Mouse (Mus musculus): ENCODE measurements around the gene Mfng. TPM values are rescaled to one million over a fixed set of nuclear protein-coding genes. Genes with fewer than 3 reads are reported as not detected.
A peak's percentile ranks its signal among the peaks of the same experiment; 100 is the strongest.

The Mfng gene
- 97.5 and 110 TPM in 2 replicates for polyA plus RNA-seq (2012; rRNA removed)

DNA sequence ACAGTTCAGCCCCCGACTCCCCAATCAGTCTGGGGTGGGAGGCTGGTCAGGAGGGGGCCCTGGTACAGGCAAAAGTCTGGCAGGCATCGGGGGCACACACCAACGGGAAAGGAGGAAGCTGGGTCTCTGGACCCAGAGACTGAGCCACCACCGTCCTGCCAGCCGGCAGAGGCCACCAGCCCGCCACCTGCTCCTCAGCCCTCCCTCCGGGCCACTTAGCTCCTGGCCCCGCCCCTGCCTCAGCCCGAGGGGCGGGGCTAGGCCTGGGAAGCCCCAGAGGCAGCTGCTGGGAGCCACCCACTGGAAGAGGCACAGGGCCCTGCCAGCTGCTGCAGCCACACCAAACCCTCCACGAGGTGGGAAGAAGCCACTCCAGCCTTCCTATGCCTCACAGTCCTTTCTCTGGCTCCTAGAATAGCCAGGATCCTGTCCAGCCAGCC, at the start of gene Mfng:
TSS of gene Mfng (minus strand) at position 186 of the 440 bp plus-strand sequence.
- Histone ChIP-seq H3K27ac (ENCODE audit: control insufficient read depth, insufficient read depth, low read length) (peak within 1 kb of the TSS; percentile 81), H3K36me3 (ENCODE audit: control insufficient read depth, insufficient read depth, low read length) (no peaks in the 10 kb centered on the region), H3K4me3 (ENCODE audit: control insufficient read depth, insufficient read depth, low read length) (peak within 1 kb of the TSS; percentile 59), H3K27me3 (ENCODE audit: control insufficient read depth, insufficient read depth, low read length) (no peaks in the 10 kb centered on the region), H3K4me1 (replicated peaks; ENCODE audit: control insufficient read depth, insufficient read depth, low read length) (peaks cover 29% of the 10 kb centered on the region)
- under 1% methylated on average over 11 of the region's 11 CpGs for WGBS
- TF ChIP-seq CTCF (IDR thresholded peaks at IDR 0.05; ENCODE audit: borderline replicate concordance, control insufficient read depth, extremely low read depth, insufficient read depth, low read length, poor library complexity), result 0 out of 2 replicates have a peak, but pooled peaks have one; percentile 23
- peak; percentile 78; the same call in 1 of the 2 replicates for TF ChIP-seq POLR2A (IDR thresholded peaks at IDR 0.05; ENCODE audit: control insufficient read depth, extremely low read depth, insufficient read depth, low read length, poor library complexity)
- peak; percentile 91 for DNase-seq

DNA sequence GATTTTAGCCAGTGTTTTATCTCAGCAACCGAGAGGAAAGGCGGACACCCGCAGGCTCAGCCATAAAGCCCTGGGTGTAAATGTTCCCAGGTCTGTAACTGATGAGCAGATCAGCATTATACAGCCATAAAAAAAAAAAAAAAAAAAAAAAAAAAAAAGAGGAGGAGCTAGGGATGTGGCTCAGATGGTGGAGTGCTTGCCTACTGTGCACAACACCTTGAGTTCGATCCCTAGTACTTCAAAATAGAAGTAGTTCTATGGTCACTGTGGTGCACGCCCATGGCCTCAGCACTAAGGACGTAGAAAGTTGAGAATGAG, 42.8 kb upstream of the Mfng start:
- TF ChIP-seq CTCF (IDR thresholded peaks at IDR 0.05; ENCODE audit: borderline replicate concordance, control insufficient read depth, extremely low read depth, insufficient read depth, low read length, poor library complexity), result no peak
- TF ChIP-seq POLR2A (IDR thresholded peaks at IDR 0.05; ENCODE audit: control insufficient read depth, extremely low read depth, insufficient read depth, low read length, poor library complexity), result no peak
- Histone ChIP-seq H3K27me3 (ENCODE audit: control insufficient read depth, insufficient read depth, low read length) (no peaks in the 10 kb centered on the region), H3K27ac (ENCODE audit: control insufficient read depth, insufficient read depth, low read length) (no peak overlapping the region), H3K4me3 (ENCODE audit: control insufficient read depth, insufficient read depth, low read length) (no peak overlapping the region), H3K36me3 (ENCODE audit: control insufficient read depth, insufficient read depth, low read length) (no peaks in the 10 kb centered on the region), H3K4me1 (replicated peaks; ENCODE audit: control insufficient read depth, insufficient read depth, low read length) (peaks cover 4% of the 10 kb centered on the region)
- no peak for DNase-seq
- WGBS, result 48% methylated on average over 6 of the region's 6 CpGs

DNA sequence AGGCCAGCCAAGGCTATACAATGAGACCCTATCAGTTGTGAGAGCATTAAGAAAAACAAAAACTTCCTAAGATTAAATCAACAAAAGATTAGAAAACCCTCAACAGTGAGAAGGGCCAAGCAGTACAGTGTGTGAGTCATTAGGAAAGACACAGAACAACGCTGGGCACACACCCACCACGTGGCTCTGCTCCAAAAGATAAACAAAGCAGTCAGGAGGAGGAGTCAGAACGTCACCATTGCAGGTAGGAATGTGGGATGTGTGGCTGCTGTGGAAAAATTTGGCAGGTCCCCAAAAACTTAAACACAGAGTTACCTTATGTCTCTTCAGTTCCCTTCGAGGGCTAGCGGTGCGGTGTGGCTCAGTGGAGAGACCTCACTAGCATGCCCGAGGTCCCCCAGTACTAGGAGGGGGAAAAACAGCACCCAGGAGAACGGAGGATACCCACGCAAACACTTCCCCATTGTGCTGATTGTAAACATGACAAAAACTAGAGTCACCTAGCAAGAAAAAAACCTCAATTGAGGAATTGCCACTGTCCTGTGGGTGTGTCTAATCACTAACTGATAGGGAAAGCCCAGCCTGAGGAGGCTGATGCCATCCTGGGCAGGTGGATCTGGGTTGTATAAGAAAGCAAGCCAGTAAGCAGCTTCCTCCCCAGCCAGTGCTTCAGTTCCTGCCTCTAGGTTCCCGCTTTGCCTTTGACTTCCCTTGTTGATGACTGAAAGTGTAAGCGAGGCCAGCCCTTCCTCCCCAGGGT, 42.2 kb upstream of the Mfng start:
- Histone ChIP-seq H3K4me1 (replicated peaks; ENCODE audit: control insufficient read depth, insufficient read depth, low read length) (peaks cover 4% of the 10 kb centered on the region), H3K27me3 (ENCODE audit: control insufficient read depth, insufficient read depth, low read length) (no peaks in the 10 kb centered on the region), H3K27ac (ENCODE audit: control insufficient read depth, insufficient read depth, low read length) (no peak overlapping the region), H3K36me3 (ENCODE audit: control insufficient read depth, insufficient read depth, low read length) (no peaks in the 10 kb centered on the region), H3K4me3 (ENCODE audit: control insufficient read depth, insufficient read depth, low read length) (no peak overlapping the region)
- WGBS, result 20% methylated on average over 11 of the region's 11 CpGs
- no peak for TF ChIP-seq POLR2A (IDR thresholded peaks at IDR 0.05; ENCODE audit: control insufficient read depth, extremely low read depth, insufficient read depth, low read length, poor library complexity)
- TF ChIP-seq CTCF (IDR thresholded peaks at IDR 0.05; ENCODE audit: borderline replicate concordance, control insufficient read depth, extremely low read depth, insufficient read depth, low read length, poor library complexity), result no peak
- no peak for DNase-seq

DNA sequence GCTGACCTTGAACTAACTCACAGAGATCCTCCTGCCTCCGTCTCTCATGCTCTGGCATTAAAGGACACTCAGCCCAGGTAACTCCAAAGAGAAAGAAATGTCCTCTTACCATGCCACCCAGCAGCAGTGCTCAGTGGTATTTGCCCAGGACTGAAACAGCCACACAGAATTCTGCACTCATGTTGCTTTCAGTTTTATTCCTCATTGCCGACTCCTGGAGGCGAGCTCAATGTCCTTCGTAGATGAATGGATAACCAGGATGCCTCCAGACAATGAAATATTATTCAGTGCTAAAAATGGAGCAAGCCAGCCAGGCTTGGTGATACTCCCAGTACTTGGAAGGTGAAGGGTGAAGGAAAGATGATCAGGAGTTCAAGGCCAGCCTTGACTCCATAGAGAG, 40.3 kb upstream of the Mfng start:
- 95% methylated on average over 4 of the region's 4 CpGs for WGBS
- DNase-seq, result no peak
- H3K4me3 ChIP-seq (ENCODE audit: control insufficient read depth, insufficient read depth, low read length), result no peak overlapping the region

DNA sequence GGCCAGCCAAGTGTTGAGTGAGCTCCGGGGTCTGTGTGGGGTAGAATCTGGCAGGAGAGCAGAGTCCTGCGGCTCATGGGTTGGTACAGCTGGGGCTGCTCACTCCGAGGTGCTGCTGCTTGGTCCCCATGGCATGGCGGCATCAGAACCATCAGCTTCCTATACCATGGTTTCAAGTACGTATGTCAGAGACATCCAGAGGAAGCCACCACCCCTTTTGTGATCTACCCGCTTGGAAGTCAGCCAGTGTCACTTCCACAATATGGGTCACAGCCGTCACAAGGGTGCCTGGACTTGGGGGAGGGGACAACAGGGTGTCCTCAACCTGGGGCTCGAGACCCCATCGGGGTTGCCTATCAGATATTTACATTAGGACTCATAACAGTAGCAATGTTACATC, 36.9 kb upstream of the Mfng start:
- H3K27me3 ChIP-seq (ENCODE audit: control insufficient read depth, insufficient read depth, low read length), result no peaks in the 10 kb centered on the region
- peak; percentile 19 for DNase-seq
- TF ChIP-seq CTCF (IDR thresholded peaks at IDR 0.05; ENCODE audit: borderline replicate concordance, control insufficient read depth, extremely low read depth, insufficient read depth, low read length, poor library complexity) (no peak), POLR2A (IDR thresholded peaks at IDR 0.05; ENCODE audit: control insufficient read depth, extremely low read depth, insufficient read depth, low read length, poor library complexity) (0 out of 2 replicates have a peak, but pooled peaks have one; percentile 23)
- WGBS, result 16% methylated on average over 9 of the region's 9 CpGs
- H3K4me1 ChIP-seq (replicated peaks; ENCODE audit: control insufficient read depth, insufficient read depth, low read length), result peaks cover 21% of the 10 kb centered on the region
- no peak overlapping the region for H3K27ac ChIP-seq (ENCODE audit: control insufficient read depth, insufficient read depth, low read length)
- H3K4me3 ChIP-seq (ENCODE audit: control insufficient read depth, insufficient read depth, low read length), result no peak overlapping the region
- no peaks in the 10 kb centered on the region for H3K36me3 ChIP-seq (ENCODE audit: control insufficient read depth, insufficient read depth, low read length)

More for the DNA sequence above, 40.3 kb upstream of the Mfng start:
- Histone ChIP-seq H3K27me3 (ENCODE audit: control insufficient read depth, insufficient read depth, low read length) (no peaks in the 10 kb centered on the region), H3K27ac (ENCODE audit: control insufficient read depth, insufficient read depth, low read length) (no peak overlapping the region), H3K36me3 (ENCODE audit: control insufficient read depth, insufficient read depth, low read length) (no peaks in the 10 kb centered on the region), H3K4me1 (replicated peaks; ENCODE audit: control insufficient read depth, insufficient read depth, low read length) (peaks cover 18% of the 10 kb centered on the region)
- TF ChIP-seq POLR2A (IDR thresholded peaks at IDR 0.05; ENCODE audit: control insufficient read depth, extremely low read depth, insufficient read depth, low read length, poor library complexity), result no peak
- TF ChIP-seq CTCF (IDR thresholded peaks at IDR 0.05; ENCODE audit: borderline replicate concordance, control insufficient read depth, extremely low read depth, insufficient read depth, low read length, poor library complexity), result no peak

DNA sequence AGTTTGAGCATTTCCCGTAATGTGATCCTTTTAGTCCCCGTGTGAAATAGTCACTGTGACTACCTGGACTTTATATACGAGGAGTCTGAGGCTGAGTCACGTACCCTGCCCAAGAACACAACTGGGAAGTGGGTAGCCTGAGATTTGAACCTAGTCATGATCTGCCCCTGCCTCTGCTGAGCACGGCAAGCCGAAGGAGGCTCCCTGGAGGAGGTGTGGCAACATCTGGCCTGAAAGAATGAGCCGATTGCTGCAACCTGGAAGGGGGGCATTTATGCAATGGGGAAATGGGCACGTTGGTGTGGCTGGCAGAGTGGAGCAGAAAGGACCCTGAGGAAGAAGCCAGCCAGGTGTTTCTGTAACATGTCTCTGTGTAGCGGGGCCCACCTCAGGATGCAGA, 36.5 kb upstream of the Mfng start:
- Histone ChIP-seq H3K27ac (ENCODE audit: control insufficient read depth, insufficient read depth, low read length) (no peak overlapping the region), H3K36me3 (ENCODE audit: control insufficient read depth, insufficient read depth, low read length) (no peaks in the 10 kb centered on the region), H3K4me1 (replicated peaks; ENCODE audit: control insufficient read depth, insufficient read depth, low read length) (peaks cover 21% of the 10 kb centered on the region), H3K27me3 (ENCODE audit: control insufficient read depth, insufficient read depth, low read length) (no peaks in the 10 kb centered on the region), H3K4me3 (ENCODE audit: control insufficient read depth, insufficient read depth, low read length) (no peak overlapping the region)
- no peak for TF ChIP-seq POLR2A (IDR thresholded peaks at IDR 0.05; ENCODE audit: control insufficient read depth, extremely low read depth, insufficient read depth, low read length, poor library complexity)
- no peak for TF ChIP-seq CTCF (IDR thresholded peaks at IDR 0.05; ENCODE audit: borderline replicate concordance, control insufficient read depth, extremely low read depth, insufficient read depth, low read length, poor library complexity)
- 25% methylated on average over 9 of the region's 9 CpGs for WGBS
- no peak for DNase-seq
